Mouse (Mus musculus): ENCODE data around the gene Kcnj6.

Gene Kcnj6

GRCm38 (mm10) chr16:94767606-94768005 lies 229.9 kb downstream of the Kcnj6 start:
- no peak for DNase-seq (ENCODE audit: low spot score)

- DNase-seq (ENCODE audit: low spot score), result no peak
These were observed 232.4 kb downstream of the Kcnj6 start for GRCm38 (mm10) chr16:94765129-94765528.

DNA sequence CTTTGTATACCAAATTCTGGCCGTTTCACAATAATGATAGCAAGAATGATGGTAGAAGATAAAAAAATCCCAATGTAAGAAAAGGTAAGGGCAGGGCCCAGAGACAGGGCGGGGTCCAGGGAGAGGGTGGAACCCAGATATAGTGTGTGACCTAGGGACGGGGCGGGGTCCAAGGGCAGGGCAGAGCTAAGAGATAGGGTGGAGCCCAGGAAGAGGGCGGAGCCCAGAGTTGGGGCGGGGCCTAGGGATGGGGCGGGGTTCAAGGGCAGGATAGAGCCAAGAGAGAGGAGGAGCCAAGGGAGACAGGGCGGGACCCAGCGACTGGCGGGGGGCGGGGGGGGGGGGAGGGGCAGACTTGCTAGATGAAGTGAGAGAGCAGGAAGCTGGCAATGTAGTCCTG lies 236.8 kb downstream of the Kcnj6 start:
- DNase-seq (ENCODE audit: low spot score), result no peak

DNA sequence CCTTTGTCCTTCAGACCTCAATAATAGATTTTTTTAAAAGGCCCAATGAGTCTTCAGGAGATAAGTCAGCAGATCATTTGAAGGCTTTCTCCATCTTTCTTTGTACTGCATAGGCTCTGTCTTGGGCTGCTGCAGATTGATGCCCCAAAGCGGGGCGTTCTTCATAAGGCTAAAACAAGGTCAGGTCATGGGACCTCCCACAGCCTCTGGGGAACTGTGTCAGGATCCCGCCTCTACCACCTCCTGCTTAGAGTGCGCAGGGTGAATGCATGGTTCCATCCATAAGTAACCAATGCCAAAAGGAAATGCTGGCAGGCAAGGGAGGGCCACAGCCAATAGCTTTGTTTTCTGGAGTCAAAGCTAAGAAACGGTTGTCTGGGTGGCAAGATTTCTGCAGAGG lies 237.7 kb downstream of the Kcnj6 start:
- DNase-seq (ENCODE audit: low spot score), result no peak

- no peak for DNase-seq (ENCODE audit: low spot score)
These were observed 238.9 kb downstream of the Kcnj6 start for GRCm38 (mm10) chr16:94758606-94759005.

DNA sequence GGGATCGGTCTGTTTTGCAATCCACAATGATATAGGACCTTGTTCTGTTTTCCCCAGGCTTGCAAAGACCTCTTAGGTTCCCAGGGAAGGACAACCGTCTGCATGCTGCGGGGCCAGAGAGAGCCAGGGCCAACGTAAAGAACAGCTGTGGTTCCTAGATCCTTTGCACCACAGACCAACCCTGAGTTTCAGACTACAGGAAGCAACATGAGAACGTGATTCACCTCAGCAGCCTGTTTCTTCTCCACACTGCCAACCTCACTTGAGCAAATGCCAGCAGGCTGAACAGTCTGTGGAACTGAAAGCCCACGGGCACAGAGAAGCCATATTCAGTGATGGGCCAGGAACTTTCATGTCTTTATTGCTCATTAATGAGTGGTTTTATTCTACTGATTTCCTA lies 241.1 kb downstream of the Kcnj6 start:
- DNase-seq (ENCODE audit: low spot score), result no peak

- DNase-seq (ENCODE audit: low spot score), result peak; percentile 81
These were observed 244.0 kb downstream of the Kcnj6 start for GRCm38 (mm10) chr16:94753453-94753852.

DNA sequence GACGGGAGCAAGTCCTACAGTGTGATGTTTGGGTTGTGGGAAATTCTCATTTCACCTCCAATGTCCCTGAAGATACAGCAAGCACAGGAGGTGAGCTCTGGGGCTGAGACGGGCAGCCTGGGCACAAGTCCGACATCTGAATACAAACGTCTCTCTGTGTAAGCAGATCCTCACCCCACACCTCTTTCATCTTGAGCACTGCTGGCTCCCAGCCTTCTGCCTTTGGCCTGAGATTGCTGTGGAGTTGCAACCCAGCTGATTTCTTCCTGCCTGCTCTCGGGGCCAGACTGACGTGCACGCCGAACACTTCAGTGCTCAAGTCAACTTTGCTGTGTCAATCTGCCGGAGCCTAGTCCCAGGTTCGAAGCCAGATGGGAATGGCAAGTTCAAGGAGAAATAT lies 244.7 kb downstream of the Kcnj6 start:
- no peak for DNase-seq (ENCODE audit: low spot score)

DNA sequence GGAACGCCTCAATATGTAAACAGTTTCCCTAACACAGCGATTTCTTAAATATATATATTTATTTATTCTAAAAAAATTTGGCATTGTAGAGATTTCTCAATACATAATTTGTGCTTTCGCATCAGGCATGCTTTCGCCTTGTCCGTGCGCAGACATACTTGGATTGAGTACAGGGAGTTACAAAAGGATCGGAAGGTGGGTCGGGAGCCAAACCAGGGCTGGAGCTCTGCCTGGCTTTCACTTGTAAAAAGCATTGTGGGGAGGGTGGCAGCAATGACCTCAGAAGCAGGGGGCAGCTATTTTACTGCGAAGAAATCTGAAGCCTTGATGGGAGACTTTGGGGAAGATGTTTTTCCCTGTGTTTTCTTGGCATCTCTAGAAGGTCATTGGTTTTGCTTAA lies 252.5 kb downstream of the Kcnj6 start:
- no peak for DNase-seq (ENCODE audit: low spot score)

DNA sequence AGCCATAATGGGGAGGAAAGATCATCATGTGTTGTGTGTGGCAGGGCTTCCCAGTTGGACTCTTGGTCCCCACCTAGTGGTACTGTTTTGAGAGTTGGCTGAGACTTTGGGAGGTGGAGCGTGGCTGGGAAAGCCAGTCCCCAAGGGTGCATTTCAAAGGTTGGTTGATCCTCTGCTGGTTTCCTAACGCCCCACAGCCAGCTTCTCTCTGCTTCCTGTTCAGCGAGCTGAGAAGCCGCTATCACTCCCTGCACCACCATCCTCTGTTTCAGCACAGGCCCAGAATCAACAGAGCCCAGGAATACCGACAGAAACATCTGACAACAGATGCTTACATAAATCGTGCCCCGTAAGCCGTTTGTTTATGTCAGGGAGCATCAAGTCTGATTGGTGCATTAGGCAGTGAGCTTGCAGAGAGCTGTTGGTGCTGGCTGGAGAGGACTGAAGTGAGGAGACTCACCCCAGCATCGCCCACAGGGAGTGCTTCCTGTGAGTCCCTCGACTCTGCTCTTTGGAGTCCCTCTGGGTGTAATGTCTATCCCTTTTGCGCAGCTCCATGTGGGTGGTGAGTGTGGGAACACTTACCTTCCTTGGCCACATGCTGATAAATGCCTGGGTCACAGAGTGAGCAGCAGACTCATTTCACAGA lies 253.5 kb downstream of the Kcnj6 start:
- peak; percentile 50 for DNase-seq (ENCODE audit: low spot score)

GRCm38 (mm10) chr16:94737359-94737687 lies 260.2 kb downstream of the Kcnj6 start:
- DNase-seq (ENCODE audit: low spot score), result no peak

DNA sequence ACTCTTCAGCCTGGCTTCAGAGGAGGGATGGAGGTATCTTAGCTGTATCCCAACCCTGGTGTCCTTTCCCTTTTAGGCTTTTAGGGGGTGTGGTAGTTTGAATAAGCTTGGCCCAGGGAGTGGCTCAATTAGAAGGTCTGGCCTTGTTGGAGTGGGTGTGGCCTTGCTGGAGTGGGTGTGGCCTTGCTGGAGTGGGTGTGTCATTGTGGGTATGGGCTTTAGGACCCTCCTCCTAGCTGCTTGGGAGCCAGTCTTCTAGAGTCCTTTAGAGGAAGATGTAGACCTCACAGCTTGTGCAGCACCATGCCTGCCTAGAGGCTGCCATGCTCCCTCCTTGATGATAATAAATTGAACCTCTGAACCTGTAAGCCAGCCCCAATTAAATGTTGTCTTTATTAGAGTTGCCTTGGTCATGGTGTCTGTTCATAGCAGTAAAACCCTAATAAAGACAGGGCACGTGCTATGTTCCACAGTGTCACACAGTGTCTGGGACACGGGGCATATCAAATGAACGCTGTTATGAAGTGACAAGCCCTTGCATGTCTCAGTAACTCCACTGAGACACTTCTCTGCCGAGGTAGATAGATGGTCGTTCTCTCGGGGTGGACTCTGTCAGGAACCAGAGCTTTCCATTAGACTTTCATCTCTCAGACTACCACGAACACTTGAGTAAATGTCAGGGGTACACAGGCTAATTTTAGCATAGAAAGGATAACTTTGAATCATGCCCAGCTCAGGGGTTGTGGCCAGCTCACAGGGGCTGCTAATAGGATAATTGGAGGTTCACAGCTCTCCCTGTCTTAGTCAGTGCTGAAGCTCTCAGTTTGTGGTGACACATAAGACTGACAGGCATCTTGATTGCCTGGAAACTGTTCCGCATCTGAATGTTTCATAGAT lies 260.8 kb downstream of the Kcnj6 start:
- no peak for DNase-seq (ENCODE audit: low spot score)

- DNase-seq (ENCODE audit: low spot score), result no peak
These were observed 262.0 kb downstream of the Kcnj6 start for GRCm38 (mm10) chr16:94735472-94735871.

DNA sequence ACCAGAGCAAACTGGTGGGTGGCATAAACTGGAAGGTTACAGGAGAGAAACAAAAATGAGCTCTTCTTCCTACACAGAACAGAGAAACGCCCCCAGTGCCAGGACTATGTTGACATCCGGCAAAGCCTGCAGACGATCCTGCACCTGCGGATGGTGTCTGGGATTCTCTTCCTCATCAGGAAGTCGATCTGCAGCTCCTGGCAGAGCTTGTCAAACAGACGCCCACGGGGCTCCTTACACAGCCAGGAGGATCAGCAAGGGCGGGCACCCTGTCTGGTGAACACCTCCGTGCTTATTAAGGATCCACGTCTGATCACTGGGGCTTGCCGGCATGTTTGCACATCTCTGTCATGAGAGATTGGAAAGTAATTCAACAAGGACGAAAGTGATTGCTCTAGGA lies 266.5 kb downstream of the Kcnj6 start:
- DNase-seq (ENCODE audit: low spot score), result no peak

DNA sequence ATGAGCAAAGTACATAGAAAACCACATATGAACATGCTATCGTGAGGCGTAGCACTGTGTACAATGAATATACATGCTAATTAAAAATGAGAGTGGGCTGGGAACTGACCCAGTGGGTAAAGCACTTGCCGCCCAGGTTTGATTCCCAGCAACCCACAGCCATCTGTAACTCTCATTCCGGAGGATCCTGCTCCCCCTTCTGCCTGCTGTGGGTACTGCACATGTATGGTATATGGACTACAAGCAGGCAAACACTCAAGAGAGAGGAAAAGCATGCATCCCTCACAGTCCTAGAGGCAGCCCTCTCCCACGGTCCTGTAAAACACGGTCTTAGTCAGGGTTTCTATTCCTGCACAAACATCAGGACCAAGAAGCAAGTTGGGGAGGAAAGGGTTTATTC lies 268.3 kb downstream of the Kcnj6 start:
- no peak for DNase-seq (ENCODE audit: low spot score)

GRCm38 (mm10) chr16:94724747-94725211 lies 272.7 kb downstream of the Kcnj6 start:
- peak; percentile 63 for DNase-seq (ENCODE audit: low spot score)

GRCm38 (mm10) chr16:94724061-94724596 lies 273.4 kb downstream of the Kcnj6 start:
- peak; percentile 90 for DNase-seq (ENCODE audit: low spot score)

DNA sequence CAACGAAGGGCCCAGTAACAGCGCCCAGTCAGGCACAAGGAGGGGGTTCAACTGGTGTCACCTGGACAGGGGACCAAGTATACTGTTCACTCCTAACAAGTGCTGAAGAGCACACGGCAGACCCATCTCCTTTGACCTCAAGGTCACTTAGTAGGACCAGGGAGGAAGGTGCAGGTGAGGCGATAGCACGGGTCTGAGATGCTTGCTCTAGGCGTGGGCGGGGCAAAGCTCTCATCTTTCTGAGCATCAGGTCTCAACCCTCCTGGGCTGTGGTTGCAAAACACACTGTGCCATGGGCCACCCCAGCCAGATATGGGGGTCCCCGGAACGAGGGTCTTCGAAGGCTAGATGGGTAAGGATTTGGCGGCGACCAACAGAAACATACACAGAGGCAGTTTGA lies 274.6 kb downstream of the Kcnj6 start:
- DNase-seq (ENCODE audit: low spot score), result no peak

DNA sequence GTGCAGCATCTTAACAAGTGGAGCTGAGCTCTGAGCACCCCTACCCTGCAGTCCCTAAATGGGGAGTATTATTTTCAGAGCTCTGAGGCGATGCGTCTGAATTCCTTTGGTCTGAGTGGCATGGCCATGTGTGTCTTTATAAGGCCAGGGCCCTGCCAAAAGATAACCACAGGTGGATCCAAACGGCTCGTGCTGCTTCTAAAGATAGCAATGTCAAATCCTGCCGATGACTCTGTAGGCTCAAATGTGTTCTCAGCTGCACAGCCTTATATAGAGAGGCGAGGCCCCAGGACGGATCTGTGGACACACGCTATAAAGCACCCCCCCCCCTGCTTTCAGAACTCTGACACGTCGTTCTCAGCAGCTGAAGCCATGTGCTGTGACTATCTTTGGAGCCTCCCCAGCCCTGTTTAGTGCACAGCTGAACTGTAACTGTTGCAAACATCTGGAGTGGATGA lies 275.9 kb downstream of the Kcnj6 start:
- no peak for DNase-seq (ENCODE audit: low spot score)

DNA sequence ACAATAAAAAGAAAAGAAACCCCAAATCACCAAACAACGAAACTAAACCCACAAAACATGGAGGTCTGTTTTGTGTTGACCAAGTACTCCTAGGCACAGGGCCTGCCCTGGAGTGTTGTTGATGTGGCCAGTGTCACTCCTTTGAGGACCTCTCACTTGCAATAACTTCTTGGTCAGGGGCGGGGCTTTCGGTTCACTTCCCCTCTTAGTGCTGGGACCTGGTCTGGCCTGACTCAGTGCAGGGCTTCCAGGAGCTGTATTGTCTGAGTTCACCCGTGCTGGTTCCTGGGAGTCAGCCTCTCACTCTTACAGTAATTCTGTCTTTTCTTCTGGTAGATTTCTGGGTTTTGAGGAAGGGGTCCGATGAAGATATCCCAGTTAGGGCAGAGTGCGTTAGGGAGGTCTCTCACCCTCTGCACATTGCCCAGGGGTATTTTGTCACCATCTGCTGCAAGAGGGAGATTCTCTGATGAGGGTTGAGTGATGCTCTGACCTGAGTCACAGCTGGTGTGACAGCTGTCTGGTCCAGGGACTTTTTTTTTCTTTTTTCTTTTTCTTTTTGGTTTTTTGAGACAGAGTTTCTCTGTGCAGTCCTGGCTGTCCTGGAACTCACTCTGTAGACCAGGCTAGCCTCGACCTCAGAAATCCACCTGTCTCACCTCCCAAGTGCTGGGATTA lies 276.9 kb downstream of the Kcnj6 start:
- DNase-seq (ENCODE audit: low spot score), result no peak

DNA sequence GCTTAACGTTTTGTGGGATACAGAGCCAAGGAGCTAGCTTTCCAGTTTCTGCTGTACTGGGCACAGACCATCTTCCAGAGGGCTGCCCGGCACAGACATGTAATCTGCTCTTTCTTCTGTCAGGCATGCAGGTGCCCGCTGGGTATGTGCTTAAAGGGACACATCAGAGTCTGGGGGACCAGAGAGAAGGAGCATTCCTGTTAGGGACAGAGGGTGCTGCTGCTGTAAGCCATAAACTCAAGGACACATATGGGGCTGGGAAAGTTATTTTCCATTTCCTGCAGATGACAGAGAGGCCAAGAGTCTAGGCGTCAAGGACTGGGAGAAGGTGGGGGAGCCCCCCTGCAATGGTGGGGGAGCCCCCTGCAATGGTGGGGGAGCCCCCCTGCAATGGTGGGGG lies 278.0 kb downstream of the Kcnj6 start:
- DNase-seq (ENCODE audit: low spot score), result no peak

- no peak for DNase-seq (ENCODE audit: low spot score)
These were observed 278.6 kb downstream of the Kcnj6 start for GRCm38 (mm10) chr16:94718919-94719318.

DNA sequence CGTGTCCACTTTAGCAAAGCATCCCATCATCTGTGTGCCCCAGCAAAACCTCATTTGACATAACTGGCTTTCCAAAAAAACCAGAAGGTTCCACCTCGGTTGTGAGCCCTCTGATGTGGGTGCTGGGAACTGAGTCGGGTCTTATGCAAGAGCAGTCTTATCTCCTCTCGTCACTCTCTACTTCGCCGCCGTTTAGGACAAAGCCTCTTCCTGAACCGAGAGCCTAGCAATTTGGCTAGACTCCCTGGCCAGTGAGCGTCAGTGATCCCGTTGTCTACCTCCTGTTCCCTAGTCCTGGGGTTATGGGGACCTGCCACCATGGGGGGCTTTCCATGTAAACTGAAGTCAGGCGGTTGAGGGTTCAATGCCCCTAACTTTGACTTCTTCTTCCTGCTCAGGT lies 280.4 kb downstream of the Kcnj6 start:
- DNase-seq (ENCODE audit: low spot score), result no peak
